Mouse (Mus musculus) spleen, adult 10 weeks (tissue): ENCODE results near the gene Mon2. TPM values are rescaled to one million over a fixed set of nuclear protein-coding genes. Genes with fewer than 3 reads are reported as not detected.

Experiments
- polyA plus RNA-seq: library from polyadenylated mRNA; stranded (reverse); fragments of 350-450 nt; fragmentation: Illumina TruSeq; extraction: RNeasy Lipid Tissue Mini Kit (QIAGEN cat#74804); gene quantifications from one replicate; pipeline ENCODE4 v1.2.3, GENCODE M21; 2015; ENCODE audit warnings: low replicate concordance; ENCODE audit not compliant: insufficient read depth

Gene Mon2
- polyA plus RNA-seq: 64.1 TPM

DNA sequence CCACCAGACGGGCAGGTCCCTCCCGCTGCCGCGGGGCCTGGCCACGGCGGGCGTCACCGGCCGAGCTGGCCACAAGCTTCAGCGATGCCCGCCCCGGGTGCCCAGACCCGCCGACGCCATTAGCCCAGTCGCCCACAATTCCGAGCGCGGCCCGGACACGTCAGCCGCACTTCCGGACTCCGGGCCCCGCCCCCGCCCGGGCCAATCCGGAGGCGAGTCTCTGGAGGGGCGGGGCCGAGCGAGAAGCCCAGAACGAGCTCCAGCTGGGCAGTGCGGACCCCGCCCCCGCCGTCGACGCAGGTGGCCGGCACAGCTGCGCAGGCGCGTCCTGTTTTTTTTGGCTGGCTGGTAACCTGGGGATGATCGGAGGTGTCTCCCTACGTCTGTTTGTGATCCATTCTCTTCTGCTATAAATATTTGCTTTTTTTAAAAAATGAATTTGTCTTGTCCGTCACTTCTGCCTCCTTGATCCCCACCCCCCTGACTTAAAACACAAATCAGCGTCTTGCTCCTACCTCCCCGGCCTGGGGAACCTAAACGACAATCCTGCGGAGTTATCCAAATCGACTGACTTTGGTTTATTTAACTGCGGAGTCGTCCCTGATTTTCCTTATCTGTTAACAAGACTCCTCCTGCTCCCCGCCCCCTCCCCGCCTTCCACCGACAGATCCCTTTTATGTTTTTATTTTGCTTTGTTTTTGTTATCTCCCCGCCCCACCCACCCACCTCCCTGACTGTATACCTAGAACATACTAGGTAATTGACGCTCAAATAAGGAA, at the start of gene Mon2:
Gene Mon2, minus strand, starts transcription at position 261 of the 779 bp plus-strand sequence.

Other genes starting within 250 kb of the Mon2 start
- 141 TPM for gene Usp15, start 120.5 kb upstream of the Mon2 start, polyA plus RNA-seq
- not detected for gene Fam19a2, start 187.5 kb upstream of the Mon2 start, polyA plus RNA-seq